ENCODE assay signal across 8 mouse cellular contexts in the genomic region with DNA sequence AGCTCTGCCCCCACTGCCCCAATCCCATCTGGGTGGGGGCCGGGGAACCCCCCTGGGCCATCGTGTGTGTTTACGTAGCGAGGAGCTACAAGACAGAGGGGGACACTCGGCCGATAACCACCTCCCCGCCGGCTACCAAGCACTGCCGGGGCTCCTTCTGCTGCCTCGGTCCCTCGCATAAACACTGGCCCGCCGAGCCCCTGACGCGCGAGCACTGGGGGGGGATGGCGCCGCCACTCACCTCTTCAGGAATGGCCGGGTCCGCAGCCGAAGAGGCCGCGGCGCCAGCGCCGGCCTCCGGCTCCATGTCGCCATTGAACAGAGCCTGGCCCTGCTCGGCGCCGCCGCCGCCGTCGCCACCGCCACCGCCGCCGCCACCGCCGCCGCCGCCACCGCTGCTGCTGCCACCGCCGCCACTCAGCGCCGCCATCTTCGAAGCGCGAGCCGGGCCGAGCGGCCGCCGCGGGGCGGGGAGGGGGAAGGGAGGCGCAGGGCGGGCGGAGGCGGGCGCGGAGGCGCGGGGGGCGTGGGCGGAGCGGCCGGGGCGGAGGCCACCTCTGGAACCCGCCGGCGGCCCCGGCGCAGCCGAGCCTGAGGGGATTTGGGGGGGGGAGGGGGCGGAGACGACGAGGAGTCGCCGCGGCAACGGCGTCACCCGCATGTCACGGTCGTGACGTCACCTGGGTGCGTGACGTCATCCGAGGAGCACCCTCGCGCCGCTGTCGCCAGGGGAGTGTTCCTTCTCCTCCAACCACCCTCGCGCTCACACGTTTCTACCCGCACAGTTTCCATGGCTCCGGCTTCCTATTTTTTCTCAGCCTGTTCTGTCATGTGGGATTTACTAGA. TPM values are rescaled to one million over a fixed set of nuclear protein-coding genes. Genes with fewer than 3 reads are reported as not detected.
DNase-seq lines count a peak whose midpoint lies in the region; ATAC-seq and TF ChIP-seq lines count a peak whose summit lies in the region.

Braf (minus strand) TSS at position 598 of the 846 bp plus-strand sequence.

- H3K27ac ChIP-seq in heart, embryonic 11.5 days (ENCODE audit: low read depth, low read length), result peak within 1 kb of the TSS; percentile 96
- H3K27ac ChIP-seq in kidney, embryonic 16.5 days (ENCODE audit: low read length), result peak within 1 kb of the TSS; percentile 95
- peak within 1 kb of the TSS; percentile 71 for H3K27ac ChIP-seq in liver, adult 2 months (replicated peaks; ENCODE audit: insufficient read depth, low read depth, low read length)

- DNase-seq in B cell, adult 2 months, result peak; percentile 90 to 91
- peak; percentile 96 for DNase-seq in brain, adult 2 months (ENCODE audit: low read depth, low spot score)
- peak; percentile 59 for DNase-seq in liver, adult 2 months (ENCODE audit: extremely low read depth, low read depth, low spot score)
- peak; percentile 96 for DNase-seq in splenic B cell, adult 2 months (ENCODE audit: low read depth, low spot score)

- peaks cover 17% of the 10 kb centered on the region for H3K4me1 ChIP-seq in heart, embryonic 11.5 days (ENCODE audit: control insufficient read depth, insufficient read depth, low read length)
- peaks cover 21% of the 10 kb centered on the region for H3K4me1 ChIP-seq in kidney, embryonic 16.5 days (ENCODE audit: insufficient read depth, low read length)
- H3K4me1 ChIP-seq in liver, adult 2 months (ENCODE audit: control insufficient read depth, insufficient read depth, low read length), result peaks cover 8% of the 10 kb centered on the region

- TF ChIP-seq POLR2A in liver, adult 2 months (IDR thresholded peaks at IDR 0.05; ENCODE audit: extremely low read depth, insufficient read depth, low read length), result 0 out of 2 replicates have a peak, but pooled peaks have one; percentile 13
- peak; percentile 71 for TF ChIP-seq POLR2A in myocyte (IDR thresholded peaks at IDR 0.05; ENCODE audit: insufficient read length, low read depth)

- WGBS in heart, embryonic 11.5 days (ENCODE audit: insufficient replicate concordance), result under 1% methylated on average over 52 of the region's 101 CpGs
- under 1% methylated on average over 58 of the region's 101 CpGs for WGBS in kidney, embryonic 16.5 days
- WGBS in liver, adult 2 months, result under 1% methylated on average over 82 of the region's 101 CpGs

- peak; percentile 27; the same call in 1 of the 2 replicates for TF ChIP-seq CTCF in liver, adult 2 months (IDR thresholded peaks at IDR 0.05; ENCODE audit: low read depth, low read length)

- peak within 1 kb of the TSS; percentile 67 for H3ac ChIP-seq in myocyte (ENCODE audit: control insufficient read depth, insufficient read length)

- H3K79me2 ChIP-seq in liver, adult 2 months (ENCODE audit: control insufficient read depth, insufficient read depth, low read length), result peaks cover 11% of the 10 kb centered on the region
- H3K79me2 ChIP-seq in myocyte (ENCODE audit: control insufficient read depth, insufficient read depth), result peaks cover 37% of the 10 kb centered on the region

- peak; percentile 77 for ATAC-seq in erythroblast, adult 5-6 weeks (replicated peaks; ENCODE audit: low FRiP score, poor library complexity, severe bottlenecking)
- ATAC-seq in heart, embryonic 11.5 days (replicated peaks; ENCODE audit: insufficient number of reproducible peaks, low FRiP score, low TSS enrichment), result peak; percentile 88
- peak; percentile 94 for ATAC-seq in kidney, embryonic 16.5 days (ENCODE audit: low FRiP score, low TSS enrichment)

- peak within 1 kb of the TSS; percentile 94 for H3K4me3 ChIP-seq in heart, embryonic 11.5 days (ENCODE audit: low read depth, low read length)
- H3K4me3 ChIP-seq in kidney, embryonic 16.5 days (ENCODE audit: low read length), result peak within 1 kb of the TSS; percentile 97
- peak within 1 kb of the TSS; percentile 100 for H3K4me3 ChIP-seq in liver, adult 2 months (ENCODE audit: insufficient read depth, low read depth, low read length)
- peak within 1 kb of the TSS; percentile 77 for H3K4me3 ChIP-seq in myocyte

- no peaks in the 10 kb centered on the region for H3K27me3 ChIP-seq in heart, embryonic 11.5 days (ENCODE audit: control insufficient read depth, insufficient read depth, low read length)
- no peaks in the 10 kb centered on the region for H3K27me3 ChIP-seq in kidney, embryonic 16.5 days (ENCODE audit: insufficient read depth, low read length)
- no peaks in the 10 kb centered on the region for H3K27me3 ChIP-seq in liver, adult 2 months (ENCODE audit: control insufficient read depth, insufficient read depth, low read length)
- H3K27me3 ChIP-seq in myocyte (ENCODE audit: control insufficient read depth, insufficient read depth, insufficient read length), result no peaks in the 10 kb centered on the region
- no peaks in the 10 kb centered on the region for H3K27me3 ChIP-seq in splenic B cell, adult 2 months (ENCODE audit: control insufficient read depth, insufficient read depth, low read length, poor library complexity, severe bottlenecking)

- H3K36me3 ChIP-seq in heart, embryonic 11.5 days (ENCODE audit: control insufficient read depth, insufficient read depth, low read length), result no peaks in the 10 kb centered on the region
- no peaks in the 10 kb centered on the region for H3K36me3 ChIP-seq in kidney, embryonic 16.5 days (ENCODE audit: insufficient read depth, low read length)
- no peaks in the 10 kb centered on the region for H3K36me3 ChIP-seq in liver, adult 2 months (ENCODE audit: control insufficient read depth, insufficient read depth, low read length)
- no peaks in the 10 kb centered on the region for H3K36me3 ChIP-seq in myocyte (ENCODE audit: control insufficient read depth, insufficient read depth)
- no peaks in the 10 kb centered on the region; the same call in 1 of the 2 replicates for H3K36me3 ChIP-seq in splenic B cell, adult 2 months (ENCODE audit: control insufficient read depth, insufficient read depth, low read length, poor library complexity, severe bottlenecking)

- peak within 1 kb of the TSS; percentile 95 for H3K9ac ChIP-seq in heart, embryonic 11.5 days (ENCODE audit: low read depth, low read length)
- H3K9ac ChIP-seq in kidney, embryonic 16.5 days (replicated peaks; ENCODE audit: low read length), result peak within 1 kb of the TSS; percentile 92
- H3K9ac ChIP-seq in liver, adult 2 months (ENCODE audit: low read depth, low read length), result peak within 1 kb of the TSS; percentile 96

- H3K4me2 ChIP-seq in heart, embryonic 11.5 days, result peak within 1 kb of the TSS; percentile 90
- peak within 1 kb of the TSS; percentile 91 for H3K4me2 ChIP-seq in kidney, embryonic 16.5 days (replicated peaks; ENCODE audit: low read depth, low read length)
- H3K4me2 ChIP-seq in myocyte (ENCODE audit: low read depth), result peak within 1 kb of the TSS; percentile 90

- no peaks in the 10 kb centered on the region for H3K9me3 ChIP-seq in heart, embryonic 11.5 days (replicated peaks; ENCODE audit: control insufficient read depth, low read length)
- no peaks in the 10 kb centered on the region for H3K9me3 ChIP-seq in kidney, embryonic 16.5 days (ENCODE audit: low read length)

TF ChIP-seq in myocyte, 11 proteins besides CTCF, POLR2A, EP300 and RAD21:
- peak in 1 of 3 experiments; percentile 24 for TF ChIP-seq MYOD1 (IDR thresholded peaks at IDR 0.05; ENCODE audit: control insufficient read depth in 1 of 3, insufficient read length in 2 of 3, low read depth in 2 of 3)
- TF ChIP-seq TCF3 (IDR thresholded peaks at IDR 0.05; ENCODE audit: insufficient read length, low read depth), result no peak
- peak; percentile 61 for TF ChIP-seq POLR2AphosphoS2 (IDR thresholded peaks at IDR 0.05; ENCODE audit: insufficient read length, low read depth)
- TF ChIP-seq MYOG (IDR thresholded peaks at IDR 0.05; ENCODE audit: control insufficient read depth in 1 of 3, insufficient read depth in 1 of 3, insufficient read length in 2 of 3, low read depth in 2 of 3), result peak in 1 of 3 experiments; percentile 19
- TF ChIP-seq TCF12 (IDR thresholded peaks at IDR 0.05; ENCODE audit: insufficient read depth, poor library complexity, severe bottlenecking), result no peak

RNA-seq across cellular contexts. Expression of gene Braf, which starts in this region (rescaled TPM):
- 24.5 and 25.9 TPM in 2 replicates for total RNA-seq in erythroblast, adult 5-6 weeks (2015; ENCODE audit: low replicate concordance)
- 7.8 and 8.1 TPM in 2 replicates for total RNA-seq in erythroblast, adult 5-6 weeks (2017; ENCODE audit: low replicate concordance)
- polyA plus RNA-seq in heart, embryonic 11.5 days (2014; fragmentation: Nextera tagmentation; extraction: Ambion mirVana), result 11.4 and 13.5 TPM in 2 replicates
- 14.3 and 17.0 TPM in 2 replicates for polyA plus RNA-seq in kidney, embryonic 16.5 days (2015; fragmentation: Nextera tagmentation; extraction: Ambion mirVana)
- 8.9 and 9.0 TPM in 2 replicates for total RNA-seq in liver, adult 2 months (2014; rRNA removed)
- polyA plus RNA-seq in liver, adult 2 months (2012; rRNA removed), result 2.9 and 4.9 TPM in 2 replicates
- 2.7 TPM for polyA plus RNA-seq in myocyte (2012; fragmentation: generic; extraction: Trizol)

Comparison
In these comparisons a context has a peak if more than half of its experiments do, and no peak if none do; other contexts are left out.
1. Peak in every context shown above with its lines: DNase-seq, ATAC-seq, H3K4me3 ChIP-seq and H3K27ac ChIP-seq.